Mouse (Mus musculus) left cerebral cortex, adult 18-20 months (tissue): ENCODE measurements around the gene Lgr5. TPM values are rescaled to one million over a fixed set of nuclear protein-coding genes. Genes with fewer than 3 reads are reported as not detected.

Experiments used
- DNase-seq, 2 experiments: peaks; one replicate each; pipeline ENCODE4 v3.0.0; 2021 to 2022; ENCODE audit warnings: low spot score in 2 of 2, mixed read lengths in 1 of 2
- total RNA-seq, 2 experiments: library from RNA; stranded (reverse); gene quantifications; 2 replicates each; pipeline ENCODE4 v1.2.3; 2021

Lgr5 gene
- total RNA-seq, 2 experiments from 2014 or later = 4.4 to 4.9 TPM

DNA sequence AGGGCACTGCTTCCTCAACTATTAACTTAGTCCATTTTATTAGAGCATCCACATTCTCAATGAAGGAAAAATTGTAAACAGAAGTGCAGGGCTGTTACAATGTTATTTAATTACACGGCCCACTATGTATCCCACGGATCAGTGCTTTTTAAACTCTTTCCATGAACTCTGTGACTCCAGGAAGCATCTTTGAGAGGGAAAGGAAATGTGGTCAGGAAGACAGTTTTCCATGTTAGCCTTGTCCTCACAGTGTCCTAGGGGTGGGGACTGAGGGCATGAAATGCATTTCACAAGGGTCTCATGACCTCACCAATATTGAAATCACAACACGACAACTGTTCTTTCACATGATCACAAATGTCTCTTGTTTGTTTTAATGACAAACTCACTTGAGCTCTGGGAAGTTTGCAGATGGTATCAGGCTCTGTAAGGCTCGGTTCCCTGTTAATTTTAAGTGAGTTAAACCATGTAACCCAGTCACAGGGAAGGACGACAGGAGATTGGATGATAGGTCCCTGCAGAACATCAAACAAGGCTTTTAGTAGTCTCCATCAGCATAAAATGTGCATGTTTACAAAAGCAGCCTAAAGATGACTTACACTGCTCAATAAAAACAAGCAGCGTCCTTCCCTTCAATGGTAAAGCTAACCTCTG is 130.1 kb downstream of the Lgr5 start:
- DNase-seq = no peak

GRCm38 (mm10) chr10:115448614-115449013 is 139.0 kb downstream of the Lgr5 start:
- no peak for DNase-seq

DNA sequence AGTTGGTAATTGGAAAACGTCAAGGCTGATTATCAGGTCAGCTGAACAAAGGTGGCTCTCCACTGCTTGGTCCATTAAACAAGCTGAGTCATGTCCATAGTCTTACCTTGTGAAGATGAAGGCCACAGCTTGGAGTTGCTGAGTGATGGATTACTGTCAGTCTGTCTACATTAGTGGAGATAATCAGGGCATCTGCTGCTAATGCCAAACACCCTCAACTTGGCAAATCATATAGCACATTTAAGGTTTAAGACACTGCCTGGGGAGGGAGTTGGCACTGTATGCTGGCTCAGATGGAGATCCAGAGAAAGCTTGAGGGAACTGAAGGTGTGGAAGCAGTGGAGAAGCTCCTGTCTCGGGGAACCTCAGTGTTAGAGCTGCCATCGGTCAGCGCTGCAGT is 150.3 kb downstream of the Lgr5 start:
- DNase-seq = no peak

DNA sequence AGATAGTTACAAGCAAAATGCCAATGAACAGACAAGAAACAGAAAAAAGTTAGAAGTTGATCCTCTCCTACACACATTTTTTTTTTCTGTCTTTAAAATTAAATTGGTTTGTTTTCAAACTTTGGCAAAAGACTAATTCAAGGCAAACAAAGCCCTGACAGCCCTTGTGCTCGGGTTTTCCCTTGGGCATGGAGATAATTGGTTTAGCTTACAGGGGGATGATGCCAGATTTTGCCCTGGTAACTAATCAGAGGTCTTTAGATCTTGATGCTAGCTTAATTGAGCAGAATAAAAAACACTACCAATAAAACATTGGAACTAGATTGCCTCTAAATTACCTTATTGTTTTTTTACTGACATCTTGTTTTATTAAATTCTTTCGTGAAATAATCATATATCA is 162.2 kb downstream of the Lgr5 start:
- DNase-seq = no peak

DNA sequence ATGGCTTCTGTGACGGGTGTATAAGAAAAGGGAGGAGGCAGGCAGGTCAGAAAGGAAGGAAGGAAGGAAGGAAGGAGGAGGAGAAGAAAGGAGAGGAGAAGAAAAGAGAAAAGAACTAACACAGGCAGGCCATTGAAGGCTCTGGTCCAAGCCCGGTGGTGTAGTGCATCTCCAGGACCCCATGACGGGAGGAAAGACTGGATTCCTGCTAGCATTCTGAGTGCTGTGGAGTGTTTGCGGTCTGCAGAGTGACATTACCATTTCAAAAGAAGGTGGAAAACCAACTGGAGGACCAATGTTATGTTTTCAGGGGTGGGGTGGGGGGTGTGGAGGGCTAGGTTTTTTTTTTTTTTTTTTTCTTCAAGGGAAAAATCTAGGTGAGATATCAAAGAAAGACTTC is 165.6 kb downstream of the Lgr5 start:
- no peak for DNase-seq

DNA sequence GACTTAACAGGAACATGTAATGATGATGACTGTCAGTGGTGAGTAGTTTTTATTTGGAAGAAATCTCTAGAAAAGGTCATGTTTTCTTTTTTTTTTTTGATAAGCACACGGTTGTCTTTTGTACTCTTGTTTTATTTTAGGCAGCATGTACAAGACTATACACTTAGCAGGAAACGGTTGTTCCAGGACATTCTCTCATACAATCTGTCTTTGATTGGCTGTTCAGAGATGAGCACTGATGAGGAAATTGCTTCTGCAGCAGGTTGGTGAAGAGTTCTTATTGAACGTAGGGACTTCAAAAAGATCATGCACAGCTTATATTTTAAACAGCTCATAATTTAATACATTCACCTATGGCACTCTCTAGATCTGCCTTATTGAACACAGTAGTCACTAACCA is 173.5 kb downstream of the Lgr5 start:
- DNase-seq = no peak

- no peak for DNase-seq
Measured at GRCm38 (mm10) chr10:115413496-115413895, 174.1 kb downstream of the Lgr5 start.

- peak; percentile 60 to 66 for DNase-seq
Measured at GRCm38 (mm10) chr10:115406393-115406792, 181.2 kb downstream of the Lgr5 start.

Other genes with a start within 250 kb of the Lgr5 start
- gene Tmem19, start 225.3 kb downstream of the Lgr5 start, total RNA-seq = 10 to 100 TPM; 34.4 to 38.2 TPM
- gene Thap2, start 203.3 kb downstream of the Lgr5 start, total RNA-seq = 10 to 100 TPM; 16.4 TPM
- 10 to 100 TPM; 46.6 to 46.9 TPM for gene Zfc3h1, start 202.8 kb downstream of the Lgr5 start, total RNA-seq
- gene A930009A15Rik, start 17.8 kb downstream of the Lgr5 start, total RNA-seq = not detected
- gene Tspan8, start 229.1 kb upstream of the Lgr5 start, total RNA-seq = under 1 TPM; 0.28 to 0.98 TPM